Mouse (Mus musculus): ENCODE data around the gene Krtap5-4.

DNA sequence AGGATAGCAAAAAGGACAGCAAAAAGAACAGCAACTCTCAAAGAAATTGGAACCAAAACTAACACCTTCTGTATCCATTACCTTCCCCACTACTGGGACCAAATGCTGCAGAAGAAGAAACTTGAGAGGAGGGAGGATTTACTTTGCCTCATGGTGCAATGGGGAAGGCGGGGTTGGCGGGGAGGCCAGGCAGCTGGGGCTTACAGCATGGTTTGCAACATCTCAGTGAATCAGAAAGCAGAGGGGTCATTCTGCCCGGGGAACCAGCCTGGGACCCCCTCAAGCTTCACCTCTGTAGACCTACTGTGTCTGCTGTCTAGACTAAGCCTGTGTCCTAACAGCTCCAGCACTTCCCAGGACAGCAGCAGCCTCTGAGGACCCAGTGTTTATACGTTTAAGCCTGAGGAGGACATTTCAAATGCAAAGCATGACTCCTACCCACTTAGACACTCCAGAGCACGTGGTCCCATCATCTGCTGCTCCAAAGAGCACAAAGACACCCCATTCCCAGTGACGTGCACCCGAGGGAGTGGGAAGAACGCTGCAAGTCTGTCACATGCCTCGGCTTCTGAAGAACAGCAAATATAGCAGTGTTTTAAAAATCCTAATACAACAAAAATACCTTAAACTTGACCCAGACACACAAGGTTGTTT is 46.1 kb downstream of the Krtap5-4 start:
- no peak for TF ChIP-seq POLR2A (IDR thresholded peaks at IDR 0.05; ENCODE audit: borderline replicate concordance, extremely low read depth, insufficient read depth, insufficient read length, poor library complexity, severe bottlenecking)
- TF ChIP-seq CTCF (IDR thresholded peaks at IDR 0.05; ENCODE audit: borderline replicate concordance, extremely low read depth, insufficient read depth, insufficient read length): no peak
